Mouse (Mus musculus) E14TG2a.4 (cell line): ENCODE data around the gene Mgmt.

Experiments used
- CTCF ChIP-seq: conservative IDR thresholded peaks from 2 replicates; pipeline ENCODE4 v1.5.1; 2014; ENCODE audit warnings: low read length
- NANOG ChIP-seq: IDR thresholded peaks from 2 replicates; pipeline ENCODE4 v1.6.1; 2014; ENCODE audit warnings: borderline replicate concordance, low read length, mixed read lengths

DNA sequence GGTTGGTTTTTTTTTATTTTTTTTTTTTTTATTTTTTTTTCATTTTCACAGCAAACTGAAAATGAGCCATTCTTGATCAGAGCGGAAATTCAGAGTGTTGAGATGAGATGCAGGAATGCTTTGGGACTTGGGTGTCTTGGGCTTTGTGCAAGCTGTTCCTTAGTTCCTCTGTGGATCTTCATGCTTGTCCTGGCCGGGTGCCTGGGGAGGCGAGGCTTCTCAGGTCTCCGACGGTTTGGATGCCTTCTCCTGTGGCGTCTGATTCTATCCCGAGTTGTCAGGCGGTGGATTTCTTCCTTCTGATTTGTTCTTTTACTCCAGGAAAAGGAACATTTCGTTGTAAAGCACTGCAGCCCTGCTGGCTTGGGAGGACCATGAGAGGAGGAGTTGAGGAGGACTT, 51.7 kb downstream of the Mgmt start:
- TF ChIP-seq CTCF (no peak), NANOG (no peak)
